25 mouse cellular contexts compared by ENCODE assay signal in the genomic region with DNA sequence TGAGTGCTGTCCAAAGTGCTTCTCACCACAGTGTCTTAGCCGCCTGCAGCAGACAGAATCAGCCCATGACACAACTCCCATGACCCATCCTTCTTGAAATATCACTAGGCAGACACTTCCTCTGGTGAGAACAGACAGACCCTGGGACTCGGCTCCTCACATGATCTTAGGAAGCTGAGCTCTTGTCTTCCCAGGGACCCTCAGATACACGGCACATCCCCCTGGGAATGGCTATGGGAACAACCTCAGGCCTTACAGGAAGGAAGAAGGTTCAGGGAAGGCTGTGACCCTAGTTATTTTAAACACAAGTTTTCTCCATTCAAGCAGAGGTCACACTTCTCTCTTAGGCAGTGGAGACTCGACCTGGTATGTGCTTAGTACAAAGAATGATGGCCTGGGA.
DNase-seq lines count a peak whose midpoint lies in the region; ATAC-seq and TF ChIP-seq lines count a peak whose summit lies in the region.
"Had no signal": no experiment of that assay in that cellular context is flagged by ENCODE, and none has a peak within 500 bp of the region (broad histone marks: within the 10 kb centered on the region; RNA-seq: fewer than 3 reads in every experiment).

No protein-coding gene starts in this region.

- no peaks in the 10 kb centered on the region for H3K36me3 ChIP-seq in heart, embryonic 11.5 days (ENCODE audit: control insufficient read depth, insufficient read depth, low read length)
- H3K36me3 ChIP-seq in heart, postnatal 0 days (replicated peaks; ENCODE audit: control insufficient read depth, insufficient read depth, low read length): no peaks in the 10 kb centered on the region
- H3K36me3 ChIP-seq: embryonic facial prominence, embryonic 13.5 days; forebrain, embryonic 10.5 days; forebrain, embryonic 15.5 days; limb, embryonic 13.5 days; lung, embryonic 15.5 days; neural tube, embryonic 12.5 days had no signal

- H3K4me1 ChIP-seq in heart, embryonic 11.5 days (ENCODE audit: control insufficient read depth, insufficient read depth, low read length): peaks cover 7% of the 10 kb centered on the region; the same call in 1 of the 2 replicates
- peaks cover 5% of the 10 kb centered on the region for H3K4me1 ChIP-seq in heart, postnatal 0 days (ENCODE audit: control insufficient read depth, insufficient read depth)
- H3K4me1 ChIP-seq: forebrain, embryonic 15.5 days; neural tube, embryonic 12.5 days had no signal

- no peak overlapping the region for H3K4me2 ChIP-seq in heart, embryonic 11.5 days
- H3K4me2 ChIP-seq in heart, postnatal 0 days (ENCODE audit: low read depth, low read length): no peak overlapping the region
- H3K4me2 ChIP-seq: embryonic facial prominence, embryonic 13.5 days; forebrain, embryonic 15.5 days; hindbrain, embryonic 14.5 days; limb, embryonic 13.5 days; liver, embryonic 11.5 days; lung, embryonic 15.5 days; midbrain, embryonic 11.5 days; neural tube, embryonic 12.5 days had no signal

- DNase-seq in adrenal gland, adult 8-10 months: peak; percentile 5
- DNase-seq in adrenal gland, postnatal 25 days: no peak
- peak; percentile 46 to 64 for DNase-seq in heart, adult 9 months (ENCODE audit: low spot score in 2 of 2)
- DNase-seq in heart, postnatal 0 days (ENCODE audit: low spot score): no peak
- DNase-seq in heart, postnatal 25 days (ENCODE audit: low spot score): peak; percentile 12
- DNase-seq: cerebellum, adult 11 months; cerebellum, adult 9-11 months; kidney, postnatal 4 days; right cerebral cortex, postnatal 4 days; thymus, adult 2 months; thymus, postnatal 36 days had no signal

- intact Hi-C loops in heart, postnatal 25 days (cut with DNase I): no loop called here

- no peak overlapping the region for H3K9ac ChIP-seq in heart, embryonic 11.5 days (ENCODE audit: low read depth, low read length)
- no peak overlapping the region for H3K9ac ChIP-seq in heart, postnatal 0 days (replicated peaks; ENCODE audit: low read depth, low read length)
- H3K9ac ChIP-seq: embryonic facial prominence, embryonic 13.5 days; forebrain, embryonic 15.5 days; hindbrain, embryonic 14.5 days; limb, embryonic 13.5 days; lung, embryonic 15.5 days; neural tube, embryonic 12.5 days had no signal

- WGBS in heart, embryonic 11.5 days (ENCODE audit: insufficient replicate concordance): 66% methylated on average over 4 of the region's 4 CpGs
- 58% methylated on average over 4 of the region's 4 CpGs for WGBS in heart, postnatal 0 days

- H3K27me3 ChIP-seq in heart, embryonic 11.5 days (ENCODE audit: control insufficient read depth, insufficient read depth, low read length): no peaks in the 10 kb centered on the region
- H3K27me3 ChIP-seq in heart, postnatal 0 days (ENCODE audit: control insufficient read depth, insufficient read depth, low read length): no peaks in the 10 kb centered on the region
- H3K27me3 ChIP-seq: forebrain, embryonic 15.5 days; limb, embryonic 13.5 days; lung, embryonic 15.5 days; neural tube, embryonic 12.5 days had no signal

- H3K27ac ChIP-seq in heart, embryonic 11.5 days (ENCODE audit: low read depth, low read length): no peak overlapping the region
- no peak overlapping the region for H3K27ac ChIP-seq in heart, postnatal 0 days (ENCODE audit: low read depth)
- H3K27ac ChIP-seq: embryonic facial prominence, embryonic 13.5 days; forebrain, embryonic 10.5 days; forebrain, embryonic 15.5 days; hindbrain, embryonic 14.5 days; limb, embryonic 13.5 days; lung, embryonic 15.5 days; neural tube, embryonic 12.5 days had no signal

- TF ChIP-seq CTCF in heart, postnatal 0 days (IDR thresholded peaks at IDR 0.05; ENCODE audit: low read depth): no peak

- no peak overlapping the region for H3K4me3 ChIP-seq in heart, embryonic 11.5 days (ENCODE audit: low read depth, low read length)
- no peak overlapping the region for H3K4me3 ChIP-seq in heart, postnatal 0 days (ENCODE audit: low read depth, low read length)
- H3K4me3 ChIP-seq: embryonic facial prominence, embryonic 13.5 days; forebrain, embryonic 10.5 days; forebrain, embryonic 15.5 days; limb, embryonic 13.5 days; lung, embryonic 15.5 days; myocyte; neural tube, embryonic 12.5 days had no signal

- no peak for TF ChIP-seq EP300 in heart, postnatal 0 days (IDR thresholded peaks at IDR 0.05; ENCODE audit: low read depth)

- ATAC-seq in heart, embryonic 11.5 days (replicated peaks; ENCODE audit: insufficient number of reproducible peaks, low FRiP score, low TSS enrichment): no peak
- peak; percentile 36; the same call in 1 of the 2 replicates for ATAC-seq in heart, postnatal 0 days (ENCODE audit: insufficient read depth, low read depth)
- no peak for ATAC-seq in megakaryocyte, adult 5-6 weeks (ENCODE audit: poor library complexity, severe bottlenecking)
- ATAC-seq: forebrain, embryonic 15.5 days; intestine, postnatal 0 days; Patski had no signal

- no peaks in the 10 kb centered on the region for H3K9me3 ChIP-seq in heart, embryonic 11.5 days (replicated peaks; ENCODE audit: control insufficient read depth, low read length)
- H3K9me3 ChIP-seq in heart, postnatal 0 days (replicated peaks; ENCODE audit: control insufficient read depth, low read length): no peaks in the 10 kb centered on the region
- H3K9me3 ChIP-seq: embryonic facial prominence, embryonic 13.5 days; forebrain, embryonic 10.5 days; forebrain, embryonic 15.5 days; limb, embryonic 13.5 days; lung, embryonic 15.5 days; neural tube, embryonic 12.5 days had no signal

Comparison
In these comparisons a context has a peak if more than half of its experiments do, and no peak if none do; other contexts are left out.
1. DNase-seq: peak in adrenal gland, adult 8-10 months (single experiment), heart, adult 9 months (2 of 2) and heart, postnatal 25 days (single experiment); none in adrenal gland, postnatal 25 days (single experiment) and heart, postnatal 0 days (single experiment).